Mouse (Mus musculus) splenic B cell, adult 2 months (primary cell): ENCODE measurements around the gene Zc3h12a.

Source experiments
- DNase-seq: peaks from one replicate; pipeline ENCODE4 v3.0.0-alpha.2; 2011; ENCODE audit warnings: low read depth, low spot score
- H3K27me3 ChIP-seq: 2 replicates; pipeline ENCODE4 v1.6.1; 2012; ENCODE audit warnings: mild to moderate bottlenecking, low read length, moderate library complexity, mixed read lengths; ENCODE audit not compliant: control insufficient read depth, poor library complexity, insufficient read depth, severe bottlenecking
- H3K36me3 ChIP-seq: 2 replicates; pipeline ENCODE4 v1.6.1; 2012; ENCODE audit warnings: mild to moderate bottlenecking, low read length, moderate library complexity, mixed read lengths; ENCODE audit not compliant: control insufficient read depth, poor library complexity, insufficient read depth, severe bottlenecking

Gene Zc3h12a

GRCm38 (mm10) chr4:125115081-125115480, 12.6 kb downstream of the Zc3h12a start:
- H3K27me3 ChIP-seq = no peaks in the 10 kb centered on the region
- peak; percentile 42 for DNase-seq

GRCm38 (mm10) chr4:125114638-125115037, 13.0 kb downstream of the Zc3h12a start:
- Histone ChIP-seq H3K36me3 (peaks cover 10% of the 10 kb centered on the region; the same call in 1 of the 2 replicates), H3K27me3 (no peaks in the 10 kb centered on the region)
- DNase-seq = peak; percentile 83

More at GRCm38 (mm10) chr4:125115081-125115480, 12.6 kb downstream of the Zc3h12a start:
- H3K36me3 ChIP-seq = peaks cover 14% of the 10 kb centered on the region

GRCm38 (mm10) chr4:125105354-125105753, 22.3 kb downstream of the Zc3h12a start:
- Histone ChIP-seq H3K27me3 (no peaks in the 10 kb centered on the region), H3K36me3 (peaks cover 5% of the 10 kb centered on the region)
- DNase-seq = no peak

- no peaks in the 10 kb centered on the region for H3K27me3 ChIP-seq
- DNase-seq = no peak
- H3K36me3 ChIP-seq = peaks cover 5% of the 10 kb centered on the region
Measured at GRCm38 (mm10) chr4:125101334-125101733, 26.3 kb downstream of the Zc3h12a start.

GRCm38 (mm10) chr4:125099458-125099857, 28.2 kb downstream of the Zc3h12a start:
- H3K27me3 ChIP-seq = no peaks in the 10 kb centered on the region
- DNase-seq = peak; percentile 89

GRCm38 (mm10) chr4:125097412-125097811, 30.2 kb downstream of the Zc3h12a start:
- H3K36me3 ChIP-seq = no peaks in the 10 kb centered on the region
- no peak for DNase-seq
- no peaks in the 10 kb centered on the region for H3K27me3 ChIP-seq

More at GRCm38 (mm10) chr4:125099458-125099857, 28.2 kb downstream of the Zc3h12a start:
- peaks cover 3% of the 10 kb centered on the region; the same call in 1 of the 2 replicates for H3K36me3 ChIP-seq

- no peak for DNase-seq
- Histone ChIP-seq H3K36me3 (no peaks in the 10 kb centered on the region; the same call in 1 of the 2 replicates), H3K27me3 (no peaks in the 10 kb centered on the region)
Measured at GRCm38 (mm10) chr4:125096066-125096465, 31.6 kb downstream of the Zc3h12a start.

- Histone ChIP-seq H3K27me3 (no peaks in the 10 kb centered on the region), H3K36me3 (no peaks in the 10 kb centered on the region; the same call in 1 of the 2 replicates)
- no peak for DNase-seq
Measured at GRCm38 (mm10) chr4:125093031-125093430, 34.6 kb downstream of the Zc3h12a start.

GRCm38 (mm10) chr4:125085346-125085841, 42.2 kb downstream of the Zc3h12a start:
- no peaks in the 10 kb centered on the region for H3K27me3 ChIP-seq
- no peaks in the 10 kb centered on the region; the same call in none of the 2 replicates for H3K36me3 ChIP-seq
- peak; percentile 61 for DNase-seq

GRCm38 (mm10) chr4:125084403-125085345, 43.0 kb downstream of the Zc3h12a start, which contains the start of gene Meaf6:
Gene Meaf6, plus strand, starts transcription at chr4:125085134.
- DNase-seq = peak; percentile 90
- H3K36me3 ChIP-seq = no peaks in the 10 kb centered on the region; the same call in none of the 2 replicates
- H3K27me3 ChIP-seq = no peaks in the 10 kb centered on the region

GRCm38 (mm10) chr4:125078698-125079097, 48.9 kb downstream of the Zc3h12a start:
- no peaks in the 10 kb centered on the region for H3K27me3 ChIP-seq
- DNase-seq = no peak

GRCm38 (mm10) chr4:125077700-125078099, 49.9 kb downstream of the Zc3h12a start:
- no peaks in the 10 kb centered on the region for H3K27me3 ChIP-seq
- H3K36me3 ChIP-seq = peaks cover 3% of the 10 kb centered on the region
- DNase-seq = no peak

More at GRCm38 (mm10) chr4:125078698-125079097, 48.9 kb downstream of the Zc3h12a start:
- no peaks in the 10 kb centered on the region; the same call in none of the 2 replicates for H3K36me3 ChIP-seq
